Mouse (Mus musculus) layer of hippocampus, postnatal 14 days (tissue): ENCODE data around the gene Cngb1. TPM values are rescaled to one million over a fixed set of nuclear protein-coding genes. Genes with fewer than 3 reads are reported as not detected.

Experiments used
- DNase-seq, 2 experiments: peaks; one replicate each; pipeline ENCODE4 v3.0.0; 2021 to 2022; ENCODE audit warnings: low spot score in 2 of 2, mixed read lengths in 1 of 2
- total RNA-seq, 2 experiments: library from RNA; stranded (reverse); gene quantifications; 2 replicates each; pipeline ENCODE4 v1.2.3; 2021

The Cngb1 gene
- total RNA-seq, 2 experiments from 2014 or later, result 0.93 to 1.3 TPM

GRCm38 (mm10) chr8:95202649-95203275 lies 103.6 kb downstream of the Cngb1 start, which contains the start of gene Kifc3:
Kifc3 (minus strand) TSS chr8:95202812.
- DNase-seq, result no peak

- no peak for DNase-seq
Measured at GRCm38 (mm10) chr8:95202056-95202570, 104.3 kb downstream of the Cngb1 start.

GRCm38 (mm10) chr8:95201491-95201890 lies 104.9 kb downstream of the Cngb1 start:
- DNase-seq, result no peak

GRCm38 (mm10) chr8:95200001-95200405 lies 106.4 kb downstream of the Cngb1 start:
- no peak for DNase-seq

- no peak for DNase-seq
Measured at GRCm38 (mm10) chr8:95195728-95196127, 110.7 kb downstream of the Cngb1 start.

- DNase-seq, result no peak
Measured at GRCm38 (mm10) chr8:95191497-95192175, 114.7 kb downstream of the Cngb1 start.

Other genes with a start within 250 kb of the Cngb1 start
- 10 to 100 TPM; 38.7 to 46.0 TPM for gene Katnb1, start 225.4 kb downstream of the Cngb1 start, total RNA-seq
- 10 to 100 TPM; 59.0 to 60.2 TPM for gene Kifc3, start 103.8 kb downstream of the Cngb1 start, total RNA-seq
- under 1 TPM in 1 of 2 experiments, not detected in 1; 0.74 TPM for gene Tepp, start 4.0 kb upstream of the Cngb1 start, total RNA-seq
- gene Zfp319, start 25.4 kb upstream of the Cngb1 start, total RNA-seq, result 10 to 100 TPM; 15.3 to 16.6 TPM
- 10 to 100 TPM; 16.0 to 18.6 TPM for gene Usb1, start 25.7 kb upstream of the Cngb1 start, total RNA-seq
- gene Mmp15, start 45.7 kb upstream of the Cngb1 start, total RNA-seq, result 10 to 100 TPM; 29.8 to 33.8 TPM
- 10 to 100 TPM; 58.5 to 62.5 TPM for gene Cfap20, start 128.3 kb upstream of the Cngb1 start, total RNA-seq
- gene Csnk2a2, start 183.5 kb upstream of the Cngb1 start, total RNA-seq, result 10 to 100 TPM; 77.4 to 79.8 TPM
- gene Ccdc113, start 227.5 kb upstream of the Cngb1 start, total RNA-seq, result 1 to 10 TPM; 1.1 to 2.1 TPM